Mouse (Mus musculus) stomach, postnatal 0 days (tissue): ENCODE results near the gene Arhgap22. TPM values are rescaled to one million over a fixed set of nuclear protein-coding genes. Genes with fewer than 3 reads are reported as not detected.
A peak's percentile ranks its signal among the peaks of the same experiment; 100 is the strongest.

Experiments used
- ATAC-seq: fragments of 200-750 bp; cut with Nextera tagmentation; 2 replicates; pipeline ENCODE4 v1.8.0; 2017; ENCODE audit not compliant: low FRiP score, low TSS enrichment
- DNase-seq: peaks from one replicate; pipeline ENCODE4 v3.0.0-alpha.2; 2016; ENCODE audit warnings: low spot score
- H3K27ac ChIP-seq: fragments of 300-500 bp; sonication (generic); replicated peaks from 2 replicates; pipeline ENCODE4 v1.5.1; 2014; ENCODE audit warnings: mild to moderate bottlenecking, control low read depth
- H3K27me3 ChIP-seq: fragments of 300-500 bp; sonication (generic); 2 replicates; pipeline ENCODE4 v1.6.1; 2014; ENCODE audit warnings: low read length; ENCODE audit not compliant: control insufficient read depth, insufficient read depth
- H3K36me3 ChIP-seq: fragments of 300-500 bp; sonication (generic); 2 replicates; pipeline ENCODE4 v1.6.1; 2014; ENCODE audit warnings: low read length, mixed read lengths; ENCODE audit not compliant: control insufficient read depth, insufficient read depth
- H3K4me1 ChIP-seq: fragments of 300-500 bp; sonication (generic); replicated peaks from 2 replicates; pipeline ENCODE4 v1.6.1; 2014; ENCODE audit warnings: antibody characterized with exemption; ENCODE audit not compliant: control insufficient read depth, insufficient read depth
- H3K4me2 ChIP-seq: fragments of 300-500 bp; sonication (generic); replicated peaks from 2 replicates; pipeline ENCODE4 v1.6.1; 2014; ENCODE audit warnings: low read depth, mild to moderate bottlenecking, control low read depth, moderate library complexity
- H3K4me3 ChIP-seq: fragments of 300-500 bp; sonication (generic); 2 replicates; pipeline ENCODE4 v1.5.1; 2014; ENCODE audit warnings: low read depth, low read length, control low read depth
- H3K9ac ChIP-seq: fragments of 300-500 bp; sonication (generic); 2 replicates; pipeline ENCODE4 v1.6.1; 2014; ENCODE audit warnings: mild to moderate bottlenecking, low read length, control low read depth, mixed read lengths
- H3K9me3 ChIP-seq: fragments of 300-500 bp; sonication (generic); 2 replicates; pipeline ENCODE4 v1.6.1; 2016; ENCODE audit warnings: low read length; ENCODE audit not compliant: control insufficient read depth
- CTCF ChIP-seq: IDR thresholded peaks from 2 replicates; pipeline ENCODE4 v1.5.1; 2016; ENCODE audit warnings: antibody characterized with exemption, low read depth, mild to moderate bottlenecking, moderate library complexity
- EP300 ChIP-seq: optimal IDR thresholded peaks from 2 replicates; pipeline ENCODE3; 2016; ENCODE audit warnings: antibody characterized with exemption
- WGBS: fragments of 180-500 bp; shearing (Covaris S2); extraction: QIAGEN DNeasy Blood & Tissue Kit; methylation state at CpG from one replicate; pipeline ENCODE4 v1.1.7; 2014; 5-methylcytosine and 5-hydroxymethylcytosine counted together
- polyA plus RNA-seq: library from polyadenylated mRNA; unstranded; fragments of >200 nt; fragmentation: Nextera tagmentation; extraction: Ambion mirVana; gene quantifications from 2 replicates; pipeline ENCODE4 v1.2.1, GENCODE M21; 2015

The Arhgap22 gene
- polyA plus RNA-seq, 1 experiment from 2014 or later: 6.5 TPM

GRCm38 (mm10) chr14:33330986-33331385, 117.2 kb downstream of the Arhgap22 start:
- H3K9me3 ChIP-seq: no peaks in the 10 kb centered on the region
- TF ChIP-seq EP300 (no peak), CTCF (peak; percentile 64)
- H3K4me3 ChIP-seq: no peak overlapping the region
- no peaks in the 10 kb centered on the region for H3K36me3 ChIP-seq
- ATAC-seq (peak; percentile 41; the same call in 1 of the 2 replicates), DNase-seq (no peak)
- H3K9ac ChIP-seq: no peak overlapping the region
- no peak overlapping the region for H3K27ac ChIP-seq
- 42% methylated on average over 4 of the region's 4 CpGs for WGBS
- no peak overlapping the region for H3K4me2 ChIP-seq
- no peaks in the 10 kb centered on the region for H3K27me3 ChIP-seq
- H3K4me1 ChIP-seq: no peaks in the 10 kb centered on the region

- DNase-seq: no peak
- Histone ChIP-seq H3K9ac (no peak overlapping the region), H3K4me3 (no peak overlapping the region), H3K9me3 (no peaks in the 10 kb centered on the region), H3K27ac (no peak overlapping the region), H3K36me3 (no peaks in the 10 kb centered on the region), H3K4me2 (no peak overlapping the region), H3K4me1 (no peaks in the 10 kb centered on the region), H3K27me3 (no peaks in the 10 kb centered on the region)
- TF ChIP-seq EP300 (no peak), CTCF (no peak)
- 56% methylated on average over 4 of the region's 4 CpGs for WGBS
- ATAC-seq: no peak
Measured at GRCm38 (mm10) chr14:33331627-33332026, 117.8 kb downstream of the Arhgap22 start.

GRCm38 (mm10) chr14:33333833-33334232, 120.0 kb downstream of the Arhgap22 start:
- H3K4me2 ChIP-seq: no peak overlapping the region
- no peak for TF ChIP-seq EP300
- peak; percentile 76 for TF ChIP-seq CTCF
- no peaks in the 10 kb centered on the region for H3K4me1 ChIP-seq
- DNase-seq (no peak), ATAC-seq (no peak)
- 88% methylated on average over 4 of the region's 4 CpGs for WGBS
- H3K27ac ChIP-seq: no peak overlapping the region
- H3K9me3 ChIP-seq: no peaks in the 10 kb centered on the region
- no peaks in the 10 kb centered on the region for H3K36me3 ChIP-seq
- no peaks in the 10 kb centered on the region for H3K27me3 ChIP-seq
- no peak overlapping the region for H3K9ac ChIP-seq
- no peak overlapping the region for H3K4me3 ChIP-seq

GRCm38 (mm10) chr14:33334402-33334801, 120.6 kb downstream of the Arhgap22 start:
- Histone ChIP-seq H3K4me1 (no peaks in the 10 kb centered on the region), H3K4me2 (no peak overlapping the region), H3K27me3 (no peaks in the 10 kb centered on the region), H3K4me3 (no peak overlapping the region), H3K27ac (no peak overlapping the region), H3K9me3 (no peaks in the 10 kb centered on the region), H3K36me3 (no peaks in the 10 kb centered on the region), H3K9ac (no peak overlapping the region)
- 77% methylated on average over 4 of the region's 4 CpGs for WGBS
- no peak for TF ChIP-seq CTCF
- TF ChIP-seq EP300: no peak
- DNase-seq (no peak), ATAC-seq (no peak)

- no peak overlapping the region for H3K27ac ChIP-seq
Measured at GRCm38 (mm10) chr14:33335733-33336132, 121.9 kb downstream of the Arhgap22 start.

GRCm38 (mm10) chr14:33338684-33339083, 124.9 kb downstream of the Arhgap22 start:
- no peak overlapping the region for H3K27ac ChIP-seq
- H3K4me1 ChIP-seq: no peaks in the 10 kb centered on the region
- H3K4me2 ChIP-seq: no peak overlapping the region
- ATAC-seq (no peak), DNase-seq (no peak)
- H3K4me3 ChIP-seq: no peak overlapping the region
- 65% methylated on average over 5 of the region's 5 CpGs for WGBS
- H3K36me3 ChIP-seq: no peaks in the 10 kb centered on the region
- H3K9ac ChIP-seq: no peak overlapping the region
- H3K9me3 ChIP-seq: no peaks in the 10 kb centered on the region
- H3K27me3 ChIP-seq: no peaks in the 10 kb centered on the region
- TF ChIP-seq CTCF (peak; percentile 59), EP300 (no peak)

More at GRCm38 (mm10) chr14:33335733-33336132, 121.9 kb downstream of the Arhgap22 start:
- no peak for DNase-seq
- Histone ChIP-seq H3K4me2 (no peak overlapping the region), H3K4me3 (no peak overlapping the region), H3K4me1 (no peaks in the 10 kb centered on the region), H3K9ac (no peak overlapping the region), H3K27me3 (no peaks in the 10 kb centered on the region), H3K9me3 (no peaks in the 10 kb centered on the region), H3K36me3 (no peaks in the 10 kb centered on the region)
- TF ChIP-seq EP300: no peak
- peak; percentile 40; the same call in 1 of the 2 replicates for ATAC-seq
- WGBS: 35% methylated on average over 6 of the region's 6 CpGs
